Mouse (Mus musculus) erythroblast, embryonic 14.5 days (primary cell): ENCODE data around the gene Scd2. TPM values are rescaled to one million over a fixed set of nuclear protein-coding genes. Genes with fewer than 3 reads are reported as not detected.
"Not testable (repeated sequence)": the region's sequence is repeated elsewhere in the genome, so short reads cannot be mapped to it uniquely, and the experiment has no call there.

Source experiments
- H3K27me3 ChIP-seq: 2 replicates; pipeline ENCODE4 v1.6.1; 2012; ENCODE audit warnings: inconsistent platforms; ENCODE audit not compliant: control insufficient read depth
- H3K36me3 ChIP-seq: 2 replicates; pipeline ENCODE4 v1.6.1; 2012; ENCODE audit warnings: mild to moderate bottlenecking, inconsistent platforms; ENCODE audit not compliant: control insufficient read depth
- H3K4me1 ChIP-seq: 2 replicates; pipeline ENCODE4 v1.6.1; 2012; ENCODE audit warnings: inconsistent platforms; ENCODE audit not compliant: control insufficient read depth
- H3K4me3 ChIP-seq: replicated peaks from 2 replicates; pipeline ENCODE3; 2012; ENCODE audit warnings: moderate library complexity, mild to moderate bottlenecking, inconsistent platforms
- H3K9me3 ChIP-seq: 2 replicates; pipeline ENCODE4 v1.6.1; 2012; ENCODE audit warnings: low read length, inconsistent platforms, mixed read lengths; ENCODE audit not compliant: control insufficient read depth
- GATA1 ChIP-seq: IDR thresholded peaks from 2 replicates; pipeline ENCODE4 v1.6.1; 2012; ENCODE audit warnings: low read length, inconsistent platforms, mixed read lengths
- TAL1 ChIP-seq: IDR thresholded peaks from 3 replicates; pipeline ENCODE4 v1.6.1; 2012; ENCODE audit warnings: low read length, inconsistent platforms, mixed read lengths
- polyA plus RNA-seq: library from polyadenylated mRNA; stranded (reverse); fragments of >175 nt; gene quantifications from 2 replicates; pipeline ENCODE4 v1.2.3, GENCODE M21; 2012

Gene Scd2
- polyA plus RNA-seq: 0.27 TPM in 2 replicates

- H3K36me3 ChIP-seq: peaks cover 33% of the 10 kb centered on the region
- H3K4me3 ChIP-seq: peak within 1 kb of the TSS; percentile 83
- TF ChIP-seq GATA1 (no peak), TAL1 (no peak)
- H3K27me3 ChIP-seq: no peaks in the 10 kb centered on the region
- H3K4me1 ChIP-seq: peaks cover 91% of the 10 kb centered on the region
- H3K9me3 ChIP-seq: no peaks in the 10 kb centered on the region
These were observed at the start of gene Scd2 for GRCm38 (mm10) chr19:44292941-44293768. Scd2 (plus strand) TSS chr19:44293674.

GRCm38 (mm10) chr19:44245761-44246171 lies 47.7 kb upstream of the Scd2 start:
- H3K4me1 ChIP-seq: peaks cover 50% of the 10 kb centered on the region
- no peaks in the 10 kb centered on the region for H3K36me3 ChIP-seq
- no peaks in the 10 kb centered on the region for H3K27me3 ChIP-seq
- TF ChIP-seq TAL1 (no peak), GATA1 (no peak)
- peak overlapping the region; percentile 35 for H3K4me3 ChIP-seq
- no peaks in the 10 kb centered on the region for H3K9me3 ChIP-seq

DNA sequence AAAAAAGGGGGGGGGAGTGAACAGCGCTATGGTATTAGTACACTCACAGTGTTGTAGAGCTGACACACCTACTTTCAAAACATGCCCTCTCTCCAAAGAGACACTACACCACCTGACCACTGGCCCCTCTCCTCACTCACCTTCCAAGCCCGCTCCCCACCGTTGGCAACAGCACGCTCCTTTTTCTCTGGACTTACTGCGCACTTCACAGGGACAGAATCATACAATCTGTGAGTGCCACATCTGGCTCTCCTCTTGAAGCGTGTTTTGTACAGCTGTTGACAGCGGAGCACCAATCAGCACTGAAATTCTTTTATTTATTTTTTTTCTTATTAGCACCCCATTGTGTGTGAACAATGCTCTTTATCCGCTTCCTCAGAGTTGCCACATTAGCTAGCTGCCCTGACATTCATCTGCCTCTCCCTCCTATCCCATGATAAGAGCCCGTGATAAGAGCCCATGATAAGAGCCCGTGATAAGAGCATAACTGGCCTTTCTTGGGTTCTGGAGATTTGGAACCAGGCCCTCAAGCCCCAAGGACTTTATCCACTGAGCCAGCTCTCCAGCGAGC lies 47.0 kb upstream of the Scd2 start:
- H3K4me3 ChIP-seq: peak overlapping the region; percentile 35
- H3K27me3 ChIP-seq: no peaks in the 10 kb centered on the region
- no peaks in the 10 kb centered on the region for H3K9me3 ChIP-seq
- H3K36me3 ChIP-seq: no peaks in the 10 kb centered on the region
- peaks cover 50% of the 10 kb centered on the region for H3K4me1 ChIP-seq
- TF ChIP-seq TAL1 (no peak), GATA1 (no peak)

- H3K27me3 ChIP-seq: no peaks in the 10 kb centered on the region
- peaks cover 50% of the 10 kb centered on the region for H3K4me1 ChIP-seq
- H3K36me3 ChIP-seq: no peaks in the 10 kb centered on the region
- H3K9me3 ChIP-seq: no peaks in the 10 kb centered on the region
- H3K4me3 ChIP-seq: peak overlapping the region; percentile 66
- TF ChIP-seq GATA1: no peak
- no peak for TF ChIP-seq TAL1
These were observed 46.0 kb upstream of the Scd2 start for GRCm38 (mm10) chr19:44247281-44248080.

DNA sequence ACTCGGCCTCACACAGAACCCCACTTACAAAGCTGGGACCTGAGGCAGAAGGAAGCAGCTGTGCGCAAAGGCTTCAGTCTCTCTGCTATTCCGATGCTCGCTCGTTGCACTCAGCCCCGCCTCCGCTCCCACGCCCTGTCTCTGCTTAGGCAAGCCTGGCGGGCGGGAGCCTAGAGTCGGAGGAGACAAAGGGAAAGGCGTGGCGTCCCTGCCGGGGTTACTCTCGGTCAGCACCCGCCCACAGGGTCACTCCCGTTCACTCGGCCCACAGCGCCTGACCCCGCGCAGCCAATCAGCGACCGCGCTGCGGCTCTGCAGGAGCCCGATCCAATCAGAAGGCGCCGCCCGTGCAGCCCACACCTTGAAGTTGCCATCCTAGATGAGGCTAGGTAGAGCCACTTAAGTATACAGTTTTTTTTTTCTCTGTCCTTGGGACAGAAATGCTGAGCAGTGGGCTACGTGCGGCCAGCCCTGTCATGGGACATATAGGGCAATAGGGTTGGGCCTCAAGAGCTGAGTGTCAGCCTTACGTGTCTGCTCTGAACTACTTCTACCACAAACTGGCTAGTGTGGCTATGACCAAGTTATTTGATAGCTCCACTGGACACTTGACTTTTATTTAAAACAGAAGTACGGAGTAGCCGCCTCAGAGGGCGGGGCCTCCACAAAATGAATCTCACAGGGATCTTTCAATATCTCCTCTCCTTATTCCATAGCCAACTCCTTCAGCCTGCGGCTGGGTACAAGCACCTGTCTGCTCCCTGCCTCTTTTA lies 45.2 kb upstream of the Scd2 start:
- Histone ChIP-seq H3K4me3 (peak overlapping the region; percentile 66), H3K27me3 (no peaks in the 10 kb centered on the region), H3K4me1 (peaks cover 50% of the 10 kb centered on the region), H3K9me3 (no peaks in the 10 kb centered on the region), H3K36me3 (no peaks in the 10 kb centered on the region)
- TF ChIP-seq GATA1: no peak
- no peak for TF ChIP-seq TAL1

DNA sequence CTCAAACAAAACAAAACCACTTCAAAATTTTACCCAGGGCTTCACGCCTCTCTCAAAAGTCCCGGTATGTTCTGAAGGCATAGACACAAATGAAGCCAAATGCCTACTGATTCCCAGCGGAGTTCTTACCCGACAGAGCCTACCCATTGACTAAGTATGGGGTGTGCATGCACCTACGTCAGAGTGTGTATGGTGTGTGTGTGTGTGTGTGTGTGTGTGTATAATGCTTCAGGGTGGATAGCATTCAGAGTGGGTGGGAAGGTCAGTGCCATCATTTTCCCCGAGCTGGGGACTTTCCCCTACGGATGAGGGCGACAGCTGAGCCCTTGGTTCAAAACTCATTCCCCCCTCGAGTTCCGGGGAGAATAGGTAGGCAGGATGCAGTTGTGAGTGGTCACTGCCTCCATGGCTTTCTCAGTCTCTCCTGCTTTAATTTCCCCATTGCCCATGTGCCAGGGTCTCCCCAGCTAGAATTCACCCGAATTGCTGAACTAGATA lies 44.6 kb upstream of the Scd2 start:
- H3K27me3 ChIP-seq: no peaks in the 10 kb centered on the region
- no peaks in the 10 kb centered on the region for H3K9me3 ChIP-seq
- no peaks in the 10 kb centered on the region for H3K36me3 ChIP-seq
- H3K4me3 ChIP-seq: no peak overlapping the region
- TF ChIP-seq GATA1: no peak
- TF ChIP-seq TAL1: no peak
- H3K4me1 ChIP-seq: peaks cover 52% of the 10 kb centered on the region

- not testable (repeated sequence) for H3K9me3 ChIP-seq, H3K4me3 ChIP-seq, H3K27me3 ChIP-seq, H3K36me3 ChIP-seq
- peaks cover 47% of the 10 kb centered on the region for H3K4me1 ChIP-seq
These were observed 42.3 kb upstream of the Scd2 start for GRCm38 (mm10) chr19:44251138-44251537.

DNA sequence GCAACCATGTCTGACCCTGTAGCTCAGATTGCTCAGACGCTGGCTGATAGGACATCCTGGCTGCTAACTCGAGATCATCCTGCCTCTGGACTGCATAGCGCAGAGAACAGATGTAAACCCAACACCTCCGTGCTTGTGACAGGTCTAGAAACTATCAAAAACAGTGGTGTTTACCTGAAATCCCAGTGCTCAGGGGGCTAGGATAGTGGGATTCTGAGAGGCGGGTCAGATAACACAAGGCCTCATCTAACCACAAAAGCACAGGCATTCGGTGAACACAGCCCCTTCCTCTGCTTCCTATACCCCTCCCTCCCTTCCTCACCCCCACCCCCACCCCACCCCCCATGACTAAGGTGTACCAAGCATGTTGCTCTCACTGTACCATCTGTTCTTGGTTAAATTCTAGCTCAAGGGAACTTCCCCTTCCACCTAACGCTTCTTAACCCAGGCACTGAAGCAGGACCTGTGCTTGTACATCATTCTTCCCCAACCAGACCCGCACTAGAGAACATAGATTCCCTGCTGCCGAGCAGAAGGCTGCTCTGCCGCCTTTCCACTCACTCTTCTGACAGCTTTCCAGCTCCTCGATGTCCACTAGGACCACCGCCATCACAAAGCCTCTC lies 41.4 kb upstream of the Scd2 start:
- Histone ChIP-seq H3K9me3 (no peaks in the 10 kb centered on the region), H3K4me1 (peaks cover 39% of the 10 kb centered on the region), H3K36me3 (no peaks in the 10 kb centered on the region), H3K4me3 (no peak overlapping the region), H3K27me3 (no peaks in the 10 kb centered on the region)
- TF ChIP-seq GATA1 (no peak), TAL1 (no peak)

- not testable (repeated sequence) for H3K27me3 ChIP-seq, H3K36me3 ChIP-seq, H3K4me3 ChIP-seq, H3K9me3 ChIP-seq
- H3K4me1 ChIP-seq: peaks cover 25% of the 10 kb centered on the region
These were observed 39.4 kb upstream of the Scd2 start for GRCm38 (mm10) chr19:44254106-44254505.
